Mouse (Mus musculus) small intestine, adult 2 months (tissue): ENCODE results near the gene Slc9c1.

Experiments
- CTCF ChIP-seq: fragments of 200-500 bp; IDR thresholded peaks from 2 replicates; pipeline ENCODE4 v1.5.1; 2012; ENCODE audit warnings: low read depth, mild to moderate bottlenecking, control low read depth, inconsistent platforms, low read length, moderate library complexity, mixed read lengths; ENCODE audit not compliant: insufficient replicate concordance, insufficient read length; ENCODE audit errors: extremely low read depth
- POLR2A ChIP-seq: fragments of 200-500 bp; IDR thresholded peaks from 2 replicates; pipeline ENCODE4 v1.6.1; 2012; ENCODE audit warnings: low read depth, mild to moderate bottlenecking, control low read depth, inconsistent platforms, low read length, moderate library complexity

DNA sequence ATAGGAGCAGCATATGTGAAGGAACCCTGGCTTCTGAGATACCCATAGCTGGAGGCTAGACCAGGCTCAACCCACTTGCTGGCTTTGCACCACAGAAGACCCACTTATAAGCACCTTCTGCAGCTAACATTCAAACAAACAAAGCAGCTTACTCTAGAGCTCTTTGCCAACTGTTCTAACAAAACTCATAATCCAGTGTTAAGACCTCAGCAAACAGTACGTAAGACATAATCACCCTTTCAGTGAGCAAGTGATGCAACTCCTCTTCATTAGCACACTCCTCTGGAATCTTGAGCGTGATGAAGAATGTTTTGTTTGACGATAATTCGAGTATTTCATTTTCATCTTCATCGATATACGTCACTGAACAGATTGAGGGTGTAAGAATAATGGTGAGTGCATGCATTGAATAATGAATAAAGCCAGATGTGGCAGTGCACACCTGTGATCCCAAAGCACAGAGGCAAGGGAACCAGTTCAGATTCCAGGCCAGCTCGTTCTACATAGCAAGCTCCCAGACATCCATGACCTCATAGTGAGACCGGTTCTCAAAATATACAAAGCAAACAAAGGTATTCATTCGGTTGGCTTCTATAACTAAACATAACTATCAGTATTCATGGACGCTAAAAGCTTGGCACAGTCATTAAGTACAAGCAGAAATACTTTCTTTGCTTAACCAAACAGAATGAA is 105.1 kb downstream of the Slc9c1 start:
- TF ChIP-seq CTCF (no peak), POLR2A (no peak)
